Mouse (Mus musculus) 3T3-L1 (cell line): Measurements from ENCODE around the gene Zfp715.

Source experiments
- DNase-seq: peaks from one replicate; pipeline ENCODE4 v3.0.0-alpha.2; 2015; ENCODE audit warnings: low read depth, low spot score

The Zfp715 gene

GRCm38 (mm10) chr7:43313013-43313428 lies at the start of gene Zfp715:
Gene Zfp715 (minus strand): TSS chr7:43313294.
- DNase-seq, result peak; percentile 98

GRCm38 (mm10) chr7:43362021-43362420 lies 48.9 kb upstream of the Zfp715 start:
- DNase-seq, result peak; percentile 40

- no peak for DNase-seq
Measured at GRCm38 (mm10) chr7:43361442-43361841, 48.3 kb upstream of the Zfp715 start.

- DNase-seq, result no peak
Measured at GRCm38 (mm10) chr7:43358556-43358955, 45.5 kb upstream of the Zfp715 start.

- no peak for DNase-seq
Measured at GRCm38 (mm10) chr7:43354893-43355835, 42.1 kb upstream of the Zfp715 start.

- no peak for DNase-seq
Measured at GRCm38 (mm10) chr7:43353758-43354157, 40.7 kb upstream of the Zfp715 start.

- DNase-seq, result no peak
Measured at GRCm38 (mm10) chr7:43353118-43353517, 40.0 kb upstream of the Zfp715 start.

- no peak for DNase-seq
Measured at GRCm38 (mm10) chr7:43351154-43351553, 38.1 kb upstream of the Zfp715 start, which contains the start of gene Siglecf. Gene Siglecf (plus strand): TSS chr7:43351341.

- DNase-seq, result peak; percentile 30
Measured at GRCm38 (mm10) chr7:43349623-43350022, 36.5 kb upstream of the Zfp715 start.

- no peak for DNase-seq
Measured at GRCm38 (mm10) chr7:43346571-43346970, 33.5 kb upstream of the Zfp715 start.

GRCm38 (mm10) chr7:43346148-43346547 lies 33.1 kb upstream of the Zfp715 start:
- no peak for DNase-seq

- DNase-seq, result no peak
Measured at GRCm38 (mm10) chr7:43344491-43344890, 31.4 kb upstream of the Zfp715 start.

- DNase-seq, result no peak
Measured at GRCm38 (mm10) chr7:43344020-43344419, 30.9 kb upstream of the Zfp715 start.

- no peak for DNase-seq
Measured at GRCm38 (mm10) chr7:43343191-43343590, 30.1 kb upstream of the Zfp715 start.

- no peak for DNase-seq
Measured at GRCm38 (mm10) chr7:43340771-43341170, 27.7 kb upstream of the Zfp715 start.

GRCm38 (mm10) chr7:43333899-43334298 lies 20.8 kb upstream of the Zfp715 start:
- DNase-seq, result no peak

GRCm38 (mm10) chr7:43333203-43333602 lies 20.1 kb upstream of the Zfp715 start:
- DNase-seq, result no peak

GRCm38 (mm10) chr7:43328101-43328500 lies 15.0 kb upstream of the Zfp715 start:
- DNase-seq, result no peak

- no peak for DNase-seq
Measured at GRCm38 (mm10) chr7:43326223-43326780, 13.2 kb upstream of the Zfp715 start.

- peak; percentile 27 for DNase-seq
Measured at GRCm38 (mm10) chr7:43312386-43313012, 595 bp downstream of the Zfp715 start.

- peak; percentile 2 for DNase-seq
Measured at GRCm38 (mm10) chr7:43311632-43312031, 1.5 kb downstream of the Zfp715 start.

GRCm38 (mm10) chr7:43309069-43309468 lies 4.0 kb downstream of the Zfp715 start:
- DNase-seq, result no peak
